Mouse (Mus musculus): ENCODE results near the gene Exoc7. TPM values are rescaled to one million over a fixed set of nuclear protein-coding genes. Genes with fewer than 3 reads are reported as not detected.
A peak's percentile ranks its signal among the peaks of the same experiment; 100 is the strongest.
"Not testable (repeated sequence)": the region's sequence is repeated elsewhere in the genome, so short reads cannot be mapped to it uniquely, and the experiment has no call there.

Gene Exoc7
- total RNA-seq, 2 experiments from 2014 or later, result 54.0 to 62.6 TPM

DNA sequence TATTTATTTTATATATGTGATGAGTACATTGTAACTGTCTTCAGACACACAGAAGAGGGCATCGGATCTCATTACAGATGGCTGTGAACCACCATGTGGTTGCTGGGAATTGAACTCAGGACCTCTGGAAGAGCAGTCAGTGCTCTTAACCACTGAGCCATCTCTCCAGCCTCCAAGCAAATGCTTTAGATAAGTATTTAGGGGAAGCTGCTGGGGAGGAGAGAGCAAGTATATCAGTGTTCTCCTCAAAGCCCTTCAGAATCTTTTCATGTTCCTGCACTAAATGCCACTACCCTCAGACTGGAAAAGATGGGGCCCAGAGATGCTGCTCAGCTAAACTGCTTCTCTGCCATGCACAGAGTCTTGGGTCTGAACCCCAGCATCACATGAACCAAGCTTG, 29.8 kb downstream of the Exoc7 start:
- DNase-seq, result not testable (repeated sequence)

DNA sequence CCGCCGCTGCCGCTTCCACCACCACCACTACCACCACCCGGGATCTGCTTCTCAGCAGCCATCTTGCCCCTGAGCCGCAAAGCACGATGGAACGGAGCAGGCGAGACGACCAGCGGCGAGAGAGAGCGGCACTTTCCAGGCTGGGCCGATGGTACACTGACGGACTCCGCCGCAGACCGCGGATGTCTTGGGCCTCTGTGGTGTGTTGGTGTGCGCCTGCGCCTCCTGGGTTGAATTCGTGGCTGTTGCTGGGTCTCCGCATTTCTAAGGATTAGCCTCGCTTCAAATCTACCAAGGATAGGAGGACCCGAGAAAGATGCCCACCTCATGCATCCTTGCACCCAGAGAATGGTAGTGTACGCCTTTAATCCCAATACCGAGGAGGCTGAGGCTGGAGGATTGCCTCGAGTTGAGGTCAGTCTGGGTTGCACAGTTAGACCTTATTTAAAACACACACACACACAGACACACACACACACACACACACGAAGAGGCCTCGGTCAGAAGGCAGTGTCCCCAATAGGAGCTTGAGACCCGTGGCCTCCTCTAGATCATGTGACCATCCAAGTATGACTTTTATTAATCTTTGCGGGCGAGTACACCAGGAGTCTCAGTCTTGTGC, 32.9 kb downstream of the Exoc7 start, which contains the start of gene Srp68:
Gene Srp68 (minus strand): TSS at position 173 of the 622 bp plus-strand sequence.
- peak; percentile 93 for DNase-seq

DNA sequence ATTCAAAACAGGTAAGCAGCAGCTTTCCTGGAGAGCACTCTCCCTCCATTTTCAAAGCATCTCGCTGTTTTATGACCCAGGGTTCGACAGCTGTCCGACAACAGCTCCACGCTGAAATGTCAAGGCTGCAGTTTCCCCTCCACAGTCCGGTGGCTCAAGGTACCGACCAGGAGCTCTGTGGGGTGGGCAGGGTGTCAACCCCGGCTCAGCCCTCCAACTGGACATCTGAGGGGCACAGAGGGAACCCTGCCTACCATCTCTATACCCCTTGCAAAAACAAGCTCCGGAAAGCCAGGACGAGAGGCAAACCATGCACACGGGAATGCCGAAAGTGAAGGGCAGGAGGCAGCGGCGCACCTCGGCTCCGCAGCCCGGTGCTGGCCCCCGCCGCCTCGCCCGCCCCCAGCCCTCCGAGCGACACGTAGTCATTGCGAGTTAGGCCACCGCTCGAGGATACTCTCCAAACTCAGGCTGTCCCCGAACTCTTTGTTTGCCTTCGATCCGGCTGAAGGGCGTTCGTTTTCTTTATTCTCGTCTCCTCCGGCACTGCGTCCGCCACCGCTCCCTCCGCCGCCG, 33.5 kb downstream of the Exoc7 start:
- DNase-seq, result no peak

DNA sequence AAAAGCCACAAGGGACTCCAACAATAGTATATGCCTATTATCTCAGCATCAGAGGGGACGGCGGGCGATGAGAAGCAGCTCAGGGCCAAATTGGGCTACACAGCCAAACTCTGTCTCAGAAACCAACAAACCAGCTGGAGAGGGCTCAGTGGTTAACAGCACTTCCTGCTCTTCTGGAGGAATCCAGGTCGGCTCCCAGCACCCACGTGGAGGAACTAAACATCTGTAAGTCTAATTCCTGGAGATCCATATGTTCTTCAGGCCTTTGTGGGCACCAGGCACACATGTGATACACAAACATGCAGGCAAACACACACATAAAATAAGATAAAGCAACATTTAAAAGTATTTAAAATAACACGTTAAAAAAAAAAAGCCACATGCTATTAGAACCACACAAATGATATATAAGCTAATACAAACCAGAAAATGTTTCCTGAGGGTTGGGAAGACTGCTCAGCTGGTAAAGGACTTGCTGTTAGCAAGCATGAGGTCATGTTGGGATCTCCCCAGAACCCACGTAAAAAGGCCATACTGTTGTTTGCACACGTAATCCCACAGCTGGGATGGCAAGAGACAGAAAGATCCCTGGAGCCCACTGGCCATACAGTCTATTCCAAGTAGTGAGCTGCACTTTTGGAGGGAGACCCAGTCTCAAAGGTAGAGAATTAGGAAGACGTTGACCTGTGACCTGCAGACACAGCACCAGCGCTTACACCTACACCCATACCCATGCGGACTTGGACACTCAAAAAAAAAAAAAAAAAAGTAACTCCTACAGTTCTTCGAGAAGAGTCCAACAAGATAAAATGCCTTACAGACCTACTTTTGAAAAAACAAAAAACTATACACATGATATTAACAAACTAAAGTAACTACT, 34.2 kb downstream of the Exoc7 start:
- DNase-seq, result no peak

DNA sequence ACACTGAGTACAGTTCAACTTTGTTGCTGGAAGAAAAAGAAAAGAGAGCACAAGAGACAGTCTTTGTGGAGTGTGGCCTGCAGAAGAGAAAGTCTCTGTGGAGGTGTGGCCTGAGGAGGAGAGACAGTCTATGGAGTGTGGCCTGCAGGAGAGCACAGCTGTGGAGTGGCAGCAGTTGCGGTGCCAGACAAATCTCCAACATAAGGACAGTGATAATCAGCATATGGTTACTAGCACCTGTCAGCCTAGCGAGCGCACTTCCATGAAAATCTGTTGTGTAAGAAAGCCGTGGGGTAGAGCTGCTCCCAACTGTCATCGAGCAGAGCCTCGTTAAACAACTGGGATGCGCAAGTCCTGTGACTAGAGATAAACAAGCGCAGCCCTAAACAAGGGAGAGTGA, 37.5 kb downstream of the Exoc7 start:
- no peak for DNase-seq

DNA sequence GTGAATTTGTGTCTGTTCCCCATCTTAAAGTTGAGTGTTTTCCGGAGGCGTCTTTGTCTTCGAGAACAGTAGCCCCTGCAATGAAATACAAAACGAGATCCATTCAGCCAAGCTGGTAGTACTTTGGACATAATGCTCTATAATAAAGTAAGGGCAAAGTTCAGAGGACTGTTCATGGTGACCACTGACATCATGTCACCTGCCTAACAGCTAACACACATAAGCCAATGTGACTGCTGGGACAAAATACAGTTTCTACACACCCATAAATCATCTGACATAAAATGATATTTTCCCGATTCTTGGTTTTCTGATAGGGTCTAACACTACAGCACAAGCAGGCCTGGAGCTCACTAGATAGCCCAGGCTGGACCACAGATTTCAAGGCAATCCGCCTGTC, 38.7 kb downstream of the Exoc7 start:
- DNase-seq, result no peak

DNA sequence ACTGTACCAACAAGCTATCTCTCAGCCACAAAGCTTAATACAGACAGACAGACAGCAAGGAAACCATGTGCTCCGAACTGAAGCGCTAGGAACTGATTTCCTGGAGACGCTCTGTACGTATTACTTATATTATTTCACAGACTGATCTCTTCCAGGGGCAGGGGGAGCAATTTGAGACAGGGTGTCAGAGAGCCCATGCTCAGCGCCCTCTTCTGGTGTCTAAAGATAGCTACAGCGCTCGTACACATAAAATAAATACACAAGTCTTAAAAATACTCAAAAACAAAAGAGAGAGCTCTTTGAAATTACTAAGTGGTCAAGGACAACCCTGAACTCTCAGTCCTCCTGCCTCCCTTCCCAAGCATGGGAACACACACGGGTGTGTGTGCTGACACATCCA, 39.4 kb downstream of the Exoc7 start:
- no peak for DNase-seq

DNA sequence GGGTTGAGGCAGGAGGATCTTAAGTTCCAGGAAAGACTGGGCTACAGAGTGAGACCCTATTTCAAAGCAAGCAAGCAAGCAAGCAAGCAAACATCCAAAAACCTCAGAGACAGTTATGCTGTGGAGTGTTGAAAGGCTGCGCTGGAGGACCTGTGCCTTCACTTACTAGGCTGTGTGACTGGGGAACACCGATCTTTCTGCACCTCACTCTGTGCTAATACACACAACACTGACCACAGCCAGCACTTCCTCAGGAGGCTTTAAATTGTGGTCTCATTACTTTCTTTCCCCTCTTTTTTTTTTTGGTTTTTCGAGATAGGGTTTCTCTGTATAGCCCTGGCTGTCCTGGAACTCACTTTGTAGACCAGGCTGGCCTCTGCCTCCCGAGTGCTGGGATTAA, 41.2 kb downstream of the Exoc7 start:
- DNase-seq, result no peak

DNA sequence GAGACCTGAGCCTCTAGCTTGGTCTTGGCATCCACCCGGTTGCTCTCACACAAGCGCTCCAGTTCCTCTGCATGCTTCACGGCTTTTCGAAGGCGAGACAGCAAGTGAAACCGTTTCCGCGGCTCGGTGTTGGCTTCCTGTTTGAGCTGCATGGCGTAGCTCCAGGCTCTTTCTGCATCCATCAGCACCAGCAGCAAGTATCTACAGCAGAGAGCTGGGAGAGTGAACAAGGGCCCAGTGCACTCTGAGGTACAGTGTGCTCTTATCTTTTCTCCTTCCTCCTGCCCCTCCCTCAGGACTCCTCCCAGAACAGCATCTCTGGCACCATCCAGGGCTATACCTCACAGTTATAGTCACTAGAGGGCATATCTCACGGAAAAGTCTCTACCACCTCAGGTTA, 41.7 kb downstream of the Exoc7 start:
- DNase-seq, result no peak

DNA sequence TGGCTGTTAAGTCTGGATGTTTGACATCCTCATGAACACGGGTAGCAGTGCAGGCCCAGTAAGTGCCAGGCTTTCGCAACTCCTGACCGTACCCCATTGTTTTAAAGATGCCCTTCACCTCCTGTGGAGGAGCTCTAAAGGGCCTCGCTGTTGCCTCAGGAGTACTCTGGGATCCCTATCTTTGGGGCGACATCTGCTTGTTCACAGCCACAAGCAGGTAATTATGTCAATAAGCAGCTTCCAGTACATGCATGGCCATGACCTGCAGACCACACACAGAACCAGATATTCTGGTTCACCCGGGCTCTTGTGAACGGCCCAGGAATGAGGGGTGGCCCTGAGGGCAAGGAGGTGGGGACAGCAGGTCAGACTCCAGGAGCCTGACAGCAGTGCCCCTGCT, 46.8 kb downstream of the Exoc7 start:
- DNase-seq, result no peak

DNA sequence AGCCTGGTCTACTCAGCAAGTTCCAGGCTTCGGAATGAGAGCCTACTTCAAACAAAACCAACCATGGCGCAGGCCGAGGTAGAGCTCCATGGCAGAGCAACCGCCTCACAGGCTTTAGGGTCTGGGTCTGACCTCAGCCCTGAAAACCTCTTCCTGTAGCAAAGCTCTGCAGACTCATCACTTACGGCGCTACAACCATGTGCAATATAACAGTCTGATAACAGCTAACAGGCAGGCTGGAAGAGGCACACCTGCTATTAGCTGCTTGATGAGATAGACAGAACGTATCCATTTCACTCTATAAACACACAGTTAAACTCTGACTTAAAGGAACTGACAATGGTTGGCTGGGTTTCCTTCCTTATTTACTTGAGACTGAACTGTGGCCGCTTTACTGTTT, 47.6 kb downstream of the Exoc7 start:
- no peak for DNase-seq

DNA sequence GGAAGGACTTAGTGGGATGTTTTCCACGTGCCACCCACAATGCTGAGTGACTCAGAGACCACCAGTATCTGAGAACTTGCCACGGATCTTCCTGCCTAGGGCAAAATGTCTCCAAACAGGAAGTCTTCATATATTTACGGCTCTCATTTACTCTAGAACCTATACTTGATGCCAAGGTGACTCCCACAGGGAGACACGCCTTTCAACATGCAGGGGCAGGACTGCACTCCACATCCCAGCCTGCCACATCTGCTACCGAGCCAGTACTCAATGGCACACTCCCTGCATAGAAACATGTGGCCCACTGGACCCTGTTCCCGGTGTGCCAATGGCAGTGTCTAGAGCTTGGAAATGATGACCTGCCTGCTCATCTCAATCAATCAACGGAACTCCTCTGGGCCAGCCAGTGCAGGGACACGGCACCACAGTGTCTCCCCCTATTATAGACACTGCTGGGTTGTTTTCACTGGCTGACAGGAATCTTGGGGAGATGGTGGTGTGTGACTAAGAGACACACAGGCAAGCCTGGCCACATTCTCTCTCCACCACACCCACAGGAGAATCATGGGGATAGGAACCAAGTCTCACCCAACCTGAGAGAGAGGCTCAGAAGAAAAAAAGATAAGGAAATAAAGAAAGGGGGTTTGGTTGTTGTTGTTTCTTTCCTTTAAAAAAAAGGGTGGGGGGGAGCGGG, 50.9 kb downstream of the Exoc7 start:
- no peak for DNase-seq

DNA sequence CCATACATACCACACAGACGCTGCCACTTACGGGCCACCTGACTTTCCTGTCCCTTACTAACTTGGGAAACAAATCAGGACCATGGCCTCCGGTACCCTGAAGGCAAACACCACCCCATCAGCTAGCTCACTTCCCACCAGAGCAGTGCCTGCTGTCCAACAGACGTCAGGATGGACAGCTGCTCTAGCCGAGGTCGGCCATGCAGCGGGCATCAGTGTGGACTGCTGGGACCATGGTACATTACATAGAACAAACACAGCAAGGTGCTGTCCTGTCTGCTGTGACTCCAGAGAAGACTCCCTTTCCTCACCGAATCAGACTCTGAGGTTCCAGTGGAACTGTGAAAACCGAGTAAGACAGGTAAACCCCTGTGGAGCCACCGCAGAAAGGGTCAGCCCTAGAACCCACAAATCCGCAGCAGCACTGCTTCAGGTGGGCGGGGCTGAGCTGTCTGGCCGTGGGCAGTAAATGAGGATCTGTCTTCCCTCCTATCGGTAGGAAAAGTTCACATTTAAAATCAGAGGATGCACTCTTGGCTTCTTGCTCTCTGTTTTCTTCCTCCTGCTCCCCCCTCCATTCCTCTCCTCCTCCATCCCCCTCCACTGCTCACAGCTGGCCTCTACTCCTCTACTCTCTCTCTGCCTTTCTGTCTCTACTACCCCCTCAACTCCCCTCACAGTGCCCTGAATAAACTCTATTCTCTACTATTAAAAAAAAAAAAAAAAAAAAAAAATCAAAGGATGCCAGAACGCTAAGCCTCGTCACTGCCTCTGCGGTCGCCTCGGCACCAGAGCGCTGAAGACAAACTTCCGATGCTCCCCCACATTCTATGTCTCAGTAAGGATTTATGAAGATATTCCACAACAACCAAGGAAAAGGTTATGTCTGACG, 51.7 kb downstream of the Exoc7 start:
- no peak for DNase-seq

DNA sequence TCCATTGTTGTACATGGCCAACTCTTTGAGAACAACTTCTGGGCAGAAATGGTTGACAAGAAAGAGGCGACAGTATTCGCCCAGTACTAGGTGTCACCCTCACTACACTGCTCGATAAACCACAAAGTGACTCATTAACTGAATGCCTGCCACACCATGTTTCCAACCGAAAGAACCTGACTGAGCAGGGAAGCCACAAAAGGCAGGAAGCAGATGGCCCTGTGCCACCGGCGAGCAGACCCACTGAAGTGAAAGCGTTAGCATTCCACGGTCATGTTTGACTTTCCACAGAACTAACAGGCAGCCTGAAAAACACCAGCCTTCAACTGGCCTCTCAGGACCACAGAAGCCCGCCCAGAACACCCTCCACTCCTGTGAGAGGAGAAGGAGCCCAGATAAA, 52.4 kb downstream of the Exoc7 start:
- DNase-seq, result no peak

DNA sequence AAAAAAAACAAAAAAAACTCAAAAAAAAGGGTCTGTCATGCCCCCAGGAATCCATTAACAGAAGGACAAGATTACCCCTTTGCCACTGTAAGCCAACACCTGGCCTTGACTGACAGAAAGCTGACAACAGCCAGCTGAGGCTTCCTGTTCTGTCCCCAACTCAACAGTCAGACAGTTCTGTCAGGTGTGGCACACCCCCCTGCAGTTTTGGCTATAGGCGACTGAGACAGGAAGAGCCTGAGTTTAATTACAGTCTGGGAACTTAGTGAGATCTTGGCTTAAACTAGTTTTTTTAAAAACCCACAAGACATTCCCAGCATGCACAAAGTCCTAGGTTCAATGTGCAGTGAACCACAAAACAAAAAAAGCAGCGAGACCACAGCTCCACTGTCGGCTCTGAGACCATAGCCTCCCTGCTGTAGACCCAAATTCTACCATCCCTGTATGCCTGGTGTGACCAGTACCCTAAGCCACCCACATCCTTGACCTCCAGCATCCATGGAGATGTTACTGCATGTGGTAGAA, 53.9 kb downstream of the Exoc7 start:
- no peak for DNase-seq

DNA sequence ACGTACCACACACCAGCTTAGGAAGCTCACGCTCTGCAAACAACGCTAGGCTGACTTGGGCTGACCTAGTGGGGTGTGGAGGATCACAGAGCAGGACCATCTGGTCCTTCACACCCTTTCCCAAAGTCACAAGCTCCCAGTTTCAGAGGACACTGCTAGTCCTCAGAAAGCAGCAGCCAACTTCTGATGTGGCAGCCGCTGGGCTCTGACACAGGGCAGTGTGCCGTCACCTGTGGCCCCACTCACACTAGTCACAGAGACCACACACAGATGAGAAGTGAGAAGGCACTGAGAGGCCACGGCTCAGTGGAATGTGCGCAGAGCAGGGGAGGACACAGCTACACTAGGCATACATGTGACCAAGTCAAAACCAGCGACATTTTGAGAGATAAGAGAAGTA, 56.1 kb downstream of the Exoc7 start:
- DNase-seq, result no peak

DNA sequence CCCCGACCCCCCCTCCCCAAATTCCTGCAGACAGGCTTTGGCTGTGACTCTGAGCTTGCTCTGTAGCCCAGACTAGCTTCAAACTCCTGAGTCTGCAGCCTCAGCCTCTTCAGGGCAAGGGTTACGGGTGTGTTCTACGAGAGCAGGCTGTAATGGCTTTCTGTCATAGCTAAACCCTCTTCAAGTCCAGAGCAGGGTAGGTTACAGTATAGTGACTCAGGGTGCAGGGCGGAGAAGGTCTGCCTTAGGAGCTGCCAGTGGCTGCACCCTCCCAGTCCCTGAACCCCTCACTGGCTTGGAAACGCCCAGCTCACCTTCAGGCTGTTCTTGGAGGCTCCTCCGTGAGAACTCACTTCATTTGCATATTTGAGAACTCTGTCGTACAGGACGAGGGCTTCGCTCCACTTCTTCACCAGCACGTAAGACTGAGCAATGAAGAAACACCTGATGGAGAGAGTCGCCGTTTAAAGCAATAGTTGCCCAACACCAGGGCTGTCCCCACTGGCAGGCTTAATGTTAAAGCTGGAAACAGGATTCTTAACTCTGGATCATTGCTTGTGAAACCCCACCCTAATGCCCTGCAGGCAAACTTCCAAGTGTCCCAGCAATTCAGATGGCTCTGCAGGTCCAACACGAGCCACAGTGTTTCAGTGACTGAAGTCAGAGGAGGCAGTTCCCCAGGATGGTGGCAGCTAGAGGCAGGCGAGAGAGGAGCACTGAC, 59.4 kb downstream of the Exoc7 start:
- DNase-seq, result no peak

DNA sequence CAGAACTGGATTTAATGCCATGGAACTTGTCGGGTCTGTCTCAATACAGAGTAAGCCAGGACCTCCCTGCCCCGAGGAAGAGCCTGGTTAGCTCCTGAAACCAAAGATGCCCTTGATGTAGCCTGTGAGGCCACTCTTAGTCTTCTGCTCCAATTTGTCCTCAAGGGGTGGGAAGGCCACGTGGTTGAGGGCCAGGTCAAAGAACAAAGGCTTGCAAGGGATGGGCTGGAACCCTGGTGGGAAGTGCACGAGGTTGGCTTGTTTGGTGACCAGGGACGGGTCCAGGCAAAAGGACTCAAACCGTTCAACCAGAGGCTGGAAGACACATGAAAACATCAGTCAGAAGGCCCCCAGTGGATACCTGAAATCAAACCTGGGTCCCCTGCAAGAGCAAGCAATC, 61.4 kb downstream of the Exoc7 start:
- DNase-seq, result no peak

DNA sequence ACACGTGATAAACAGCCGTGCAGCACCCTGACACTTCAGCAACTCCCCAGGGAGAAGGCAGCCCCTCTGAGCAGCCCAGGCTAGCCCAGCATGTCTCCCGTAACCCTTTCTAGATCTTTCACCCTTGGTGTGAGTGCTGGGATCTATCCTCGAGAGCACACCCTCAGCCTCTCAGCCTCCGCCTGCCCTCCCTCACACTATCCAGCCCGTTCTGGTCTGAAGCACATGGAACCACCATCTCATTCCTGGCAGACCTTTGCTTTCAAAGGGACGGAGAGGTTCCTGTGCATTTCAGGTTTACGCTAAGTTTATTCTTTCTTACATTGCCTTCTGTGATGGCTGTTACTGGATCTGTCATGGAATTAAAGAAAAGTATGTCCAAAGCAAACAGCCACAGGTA, 62.5 kb downstream of the Exoc7 start:
- DNase-seq, result no peak

DNA sequence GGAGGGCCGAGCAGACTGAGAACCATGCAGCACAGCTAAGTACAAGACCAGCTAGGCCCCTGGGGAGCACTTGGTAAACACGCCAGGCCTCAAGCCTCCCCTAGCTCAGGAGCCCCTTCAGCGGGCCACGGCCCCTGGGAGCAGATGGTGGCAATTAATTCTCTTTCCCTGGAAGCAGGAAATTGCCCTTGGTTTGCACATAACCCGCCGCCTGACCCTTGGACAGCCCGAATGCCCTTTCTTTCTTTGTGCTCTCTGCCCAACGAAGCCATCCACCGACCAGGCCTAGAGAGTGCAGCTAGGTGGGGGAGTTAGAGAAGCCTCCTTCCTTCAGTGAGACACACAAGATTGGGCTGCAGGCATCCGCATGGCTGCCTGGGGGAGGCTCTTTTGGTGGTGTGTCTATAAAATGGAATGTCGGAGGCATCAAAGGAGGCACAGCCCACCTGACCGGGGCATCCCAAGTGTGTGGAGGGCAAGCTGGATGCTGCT, 65.2 kb downstream of the Exoc7 start:
- DNase-seq, result no peak

DNA sequence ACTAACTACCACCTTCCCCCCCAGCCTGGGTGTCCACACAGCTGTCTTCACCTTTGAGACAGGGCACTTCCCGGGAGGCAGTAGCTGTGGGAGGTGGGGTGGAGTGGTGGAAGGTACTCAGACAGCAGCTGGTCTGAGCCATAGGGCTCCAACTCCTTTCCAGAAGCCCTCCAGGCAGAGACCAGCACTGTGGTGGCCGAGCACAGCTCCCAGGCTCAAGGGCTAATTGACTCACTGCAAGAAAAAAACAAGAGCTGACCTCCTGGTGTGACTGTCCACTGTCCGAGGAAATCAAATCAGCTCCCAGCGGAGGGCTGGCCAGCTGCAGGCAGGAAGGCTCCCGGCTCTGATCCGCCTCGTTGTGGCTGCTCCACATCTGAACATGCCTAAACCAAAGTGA, 67.2 kb downstream of the Exoc7 start:
- no peak for DNase-seq
